Mouse (Mus musculus) lung, postnatal 0 days (tissue): ENCODE measurements at regions not wholly inside any gene's neighbourhood (a gene's known extent, or its start where the extent isn't known, plus 50 kb on each side); places are given as distances from the start of the nearest gene placed in this dataset.

ENCODE experiments used
- CTCF ChIP-seq: IDR thresholded peaks from 2 replicates; pipeline ENCODE4 v1.5.1; 2016; ENCODE audit warnings: antibody characterized with exemption, mild to moderate bottlenecking
- EP300 ChIP-seq: IDR thresholded peaks from 2 replicates; pipeline ENCODE4 v1.6.1; 2016; ENCODE audit warnings: antibody characterized with exemption, mild to moderate bottlenecking, control low read depth

DNA sequence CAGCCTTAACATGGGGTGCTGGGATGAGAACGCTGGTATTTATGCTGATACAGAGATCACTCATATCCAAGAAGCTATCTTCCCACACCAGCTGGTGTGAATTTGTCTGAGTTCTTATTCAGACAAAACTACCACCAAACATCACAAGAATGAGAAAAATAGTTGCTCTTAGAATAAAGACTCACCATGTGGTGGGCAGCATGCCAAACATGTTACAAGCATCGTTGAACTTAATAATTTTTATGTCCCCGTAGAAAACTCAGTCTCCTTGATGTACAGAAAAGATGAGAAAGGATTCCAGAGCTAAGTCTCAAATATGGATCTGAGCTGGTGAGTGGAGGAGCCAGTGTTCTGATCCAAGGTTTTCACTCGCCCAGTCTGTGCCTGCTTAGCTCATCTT, 196.5 kb downstream of the Cmpk2 start:
- TF ChIP-seq CTCF, result no peak
- no peak for TF ChIP-seq EP300
